Mouse (Mus musculus) lung, embryonic 15.5 days (tissue): Measurements from ENCODE around the gene Zbtb8os. TPM values are rescaled to one million over a fixed set of nuclear protein-coding genes. Genes with fewer than 3 reads are reported as not detected.
A peak's percentile ranks its signal among the peaks of the same experiment; 100 is the strongest.

Experiments used
- ATAC-seq: fragments of 200-750 bp; cut with Nextera tagmentation; 2 replicates; pipeline ENCODE4 v1.8.0; 2017; ENCODE audit warnings: moderate number of reproducible peaks, borderline replicate concordance; ENCODE audit not compliant: low FRiP score, low TSS enrichment; ENCODE audit errors: extremely low read depth
- H3K27ac ChIP-seq: fragments of 300-500 bp; sonication (generic); 2 replicates; pipeline ENCODE4 v1.5.1; 2015; ENCODE audit warnings: moderate library complexity, mild to moderate bottlenecking, inconsistent platforms
- H3K27me3 ChIP-seq: fragments of 300-500 bp; sonication (generic); 2 replicates; pipeline ENCODE4 v1.6.1; 2015; ENCODE audit warnings: inconsistent platforms
- H3K36me3 ChIP-seq: fragments of 300-500 bp; sonication (generic); 2 replicates; pipeline ENCODE4 v1.6.1; 2015; ENCODE audit warnings: inconsistent platforms
- H3K4me1 ChIP-seq: fragments of 300-500 bp; sonication (generic); 2 replicates; pipeline ENCODE4 v1.6.1; 2015; ENCODE audit warnings: inconsistent platforms
- H3K4me2 ChIP-seq: fragments of 300-500 bp; sonication (generic); 2 replicates; pipeline ENCODE4 v1.6.1; 2015; ENCODE audit warnings: inconsistent platforms, mild to moderate bottlenecking, moderate library complexity
- H3K4me3 ChIP-seq: fragments of 300-500 bp; sonication (generic); 2 replicates; pipeline ENCODE4 v1.5.1; 2015; ENCODE audit warnings: mild to moderate bottlenecking, inconsistent platforms
- H3K9ac ChIP-seq: fragments of 300-500 bp; sonication (generic); 2 replicates; pipeline ENCODE4 v1.6.1; 2015; ENCODE audit warnings: inconsistent platforms
- H3K9me3 ChIP-seq: fragments of 300-500 bp; sonication (generic); 2 replicates; pipeline ENCODE4 v1.6.1; 2016; ENCODE audit warnings: inconsistent platforms
- WGBS: fragments of 180-500 bp; shearing (Covaris S2); methylation state at CpG from one replicate; pipeline ENCODE4 v1.1.7; 2015; 5-methylcytosine and 5-hydroxymethylcytosine counted together
- polyA plus RNA-seq: library from polyadenylated mRNA; unstranded; fragments of >200 nt; fragmentation: Nextera tagmentation; extraction: Ambion mirVana; gene quantifications from 2 replicates; pipeline ENCODE4 v1.2.1, GENCODE M21; 2015

Zbtb8os gene
- polyA plus RNA-seq, 1 experiment from 2014 or later = 44.0 TPM

DNA sequence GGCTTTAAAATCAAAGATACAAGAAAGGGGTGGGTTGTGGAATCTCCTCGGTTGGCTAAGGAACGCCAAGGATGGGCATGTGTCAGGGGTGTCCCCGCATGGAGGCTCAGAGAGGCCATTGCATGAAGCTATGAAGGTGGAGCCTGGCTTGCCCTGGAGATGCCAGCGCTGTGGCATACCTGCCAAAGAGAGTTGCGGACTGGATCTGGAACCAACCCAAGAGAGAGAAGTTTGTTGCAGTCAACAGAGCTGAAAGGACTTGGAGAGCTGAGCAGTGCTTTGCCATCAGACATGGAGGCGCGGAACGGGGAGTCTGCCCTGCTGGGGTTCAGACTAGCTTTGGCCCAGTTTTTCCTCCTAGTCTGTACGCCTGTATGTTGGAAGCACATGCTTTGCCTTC is 28.0 kb downstream of the Zbtb8os start:
- Histone ChIP-seq H3K9me3 (no peaks in the 10 kb centered on the region), H3K9ac (no peak overlapping the region), H3K27ac (no peak overlapping the region), H3K36me3 (peaks cover 23% of the 10 kb centered on the region), H3K4me1 (no peaks in the 10 kb centered on the region), H3K4me3 (no peak overlapping the region), H3K4me2 (no peak overlapping the region), H3K27me3 (no peaks in the 10 kb centered on the region)
- 87% methylated on average over 9 of the region's 9 CpGs for WGBS
- no peak for ATAC-seq

DNA sequence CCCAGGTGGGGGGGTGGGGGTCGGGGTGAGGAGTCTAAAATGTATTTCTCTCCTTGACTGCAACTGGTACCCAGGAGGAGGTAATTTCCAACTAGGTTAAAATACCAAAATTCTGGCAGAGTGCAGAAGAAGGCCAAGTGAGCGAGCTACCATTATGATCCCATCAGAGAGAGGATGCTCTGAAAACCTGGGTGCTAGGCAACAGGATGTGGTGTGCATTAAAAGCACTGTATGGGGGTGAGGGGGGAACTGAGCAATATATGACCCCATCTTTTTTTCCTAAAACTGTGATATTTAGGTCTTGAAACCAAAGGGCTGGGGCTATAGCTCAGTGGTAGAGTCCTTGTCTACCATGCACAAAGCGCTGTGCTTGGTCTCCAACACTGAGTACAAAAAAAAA is 28.9 kb downstream of the Zbtb8os start:
- 86% methylated on average over 3 of the region's 3 CpGs for WGBS
- no peak for ATAC-seq
- Histone ChIP-seq H3K4me3 (no peak overlapping the region), H3K9me3 (no peaks in the 10 kb centered on the region), H3K4me1 (no peaks in the 10 kb centered on the region), H3K4me2 (no peak overlapping the region), H3K27ac (no peak overlapping the region), H3K9ac (no peak overlapping the region), H3K36me3 (peaks cover 20% of the 10 kb centered on the region), H3K27me3 (no peaks in the 10 kb centered on the region)

DNA sequence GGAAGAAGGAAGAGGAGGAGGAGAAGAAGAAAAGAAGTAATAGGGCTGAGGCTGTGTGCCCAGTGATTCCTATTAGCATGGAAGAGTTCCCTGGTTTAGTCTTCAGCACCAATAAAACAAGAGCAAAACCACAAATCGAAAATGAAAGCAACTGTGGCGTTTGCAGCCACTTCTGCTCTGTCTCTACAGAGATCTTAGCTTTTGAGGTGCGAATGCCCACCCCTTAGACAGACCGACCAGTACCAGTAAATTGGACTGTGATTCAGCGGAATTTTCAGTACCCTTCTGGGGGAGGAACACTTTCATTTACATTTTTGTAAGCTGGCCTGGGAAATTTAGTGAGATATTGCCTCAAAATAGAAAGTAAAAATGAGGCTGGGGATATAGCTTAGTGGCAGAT is 29.7 kb downstream of the Zbtb8os start:
- Histone ChIP-seq H3K27ac (no peak overlapping the region), H3K9me3 (no peaks in the 10 kb centered on the region), H3K4me2 (no peak overlapping the region), H3K4me1 (no peaks in the 10 kb centered on the region), H3K9ac (no peak overlapping the region), H3K27me3 (no peaks in the 10 kb centered on the region), H3K36me3 (peaks cover 12% of the 10 kb centered on the region; the same call in 1 of the 2 replicates), H3K4me3 (no peak overlapping the region)
- ATAC-seq = no peak
- 83% methylated on average over 5 of the region's 5 CpGs for WGBS

DNA sequence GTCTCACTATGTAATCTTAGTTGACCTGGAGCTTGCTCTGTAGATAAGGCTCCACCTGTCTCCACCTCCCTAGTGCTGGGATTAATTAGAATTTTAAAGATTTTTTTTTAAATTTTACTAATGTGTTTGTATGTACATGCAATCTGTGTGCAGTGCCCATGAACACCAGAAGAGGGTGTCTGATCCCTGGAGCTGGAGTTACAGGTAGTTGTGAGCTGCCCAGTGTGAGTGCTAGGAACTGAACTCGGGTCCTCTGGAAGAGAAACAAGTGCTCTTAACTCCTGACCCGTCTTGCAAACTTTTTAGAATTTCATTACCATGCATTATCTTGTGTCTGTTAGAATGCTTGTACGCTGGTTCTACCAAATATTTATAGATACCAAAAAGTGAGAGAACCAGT is 35.9 kb downstream of the Zbtb8os start:
- Histone ChIP-seq H3K27ac (no peak overlapping the region), H3K9me3 (no peaks in the 10 kb centered on the region), H3K36me3 (0 out of 2 replicates have a peak, but pooled peaks cover 9% of the 10 kb centered on the region), H3K4me1 (peaks cover 11% of the 10 kb centered on the region), H3K4me3 (no peak overlapping the region), H3K9ac (no peak overlapping the region), H3K4me2 (no peak overlapping the region), H3K27me3 (no peaks in the 10 kb centered on the region)
- 87% methylated on average over 3 of the region's 3 CpGs for WGBS
- no peak for ATAC-seq

DNA sequence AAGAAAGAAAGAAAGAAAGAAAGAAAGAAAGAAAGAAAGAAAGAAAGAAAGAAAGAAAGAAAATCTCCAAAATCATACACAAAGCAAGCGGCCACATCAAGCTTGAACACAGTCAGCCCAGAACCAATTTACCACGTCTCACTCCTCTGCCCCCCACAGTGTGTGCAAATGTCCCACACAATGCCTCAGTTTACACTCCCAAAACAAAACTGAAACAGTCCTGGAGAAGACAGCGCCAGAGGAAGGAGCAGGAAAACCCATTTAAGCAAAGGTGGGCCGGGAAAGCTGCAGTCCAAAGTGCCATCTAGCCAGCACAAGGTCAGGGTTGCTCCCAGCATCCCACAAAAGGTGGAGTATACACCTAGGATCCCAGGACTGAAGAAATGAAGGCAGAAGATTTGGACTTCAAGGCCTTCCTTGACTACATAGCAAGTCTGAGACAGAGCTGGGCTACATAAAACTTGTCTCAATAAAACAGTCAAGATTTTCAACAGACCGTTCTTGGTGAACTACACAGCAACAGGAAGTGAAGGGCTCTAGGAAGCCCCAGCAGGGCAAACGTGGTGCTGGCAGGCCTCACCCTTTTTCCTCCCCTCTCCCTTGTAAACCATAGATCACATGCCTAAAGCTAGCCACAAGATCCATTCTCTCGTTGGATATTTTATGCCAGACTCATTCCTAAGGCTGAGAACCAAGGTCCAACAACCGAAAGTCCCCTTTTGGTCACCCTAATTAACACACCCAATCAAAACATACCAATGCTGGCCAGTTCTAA is 37.9 kb downstream of the Zbtb8os start:
- WGBS = 53% methylated on average over 8 of the region's 8 CpGs
- H3K4me2 ChIP-seq = no peak overlapping the region
- no peak overlapping the region for H3K9ac ChIP-seq
- H3K27ac ChIP-seq = no peak overlapping the region
- no peaks in the 10 kb centered on the region for H3K9me3 ChIP-seq
- no peak for ATAC-seq
- H3K4me1 ChIP-seq = peaks cover 15% of the 10 kb centered on the region
- no peak overlapping the region for H3K4me3 ChIP-seq
- 0 out of 2 replicates have a peak, but pooled peaks cover 5% of the 10 kb centered on the region for H3K36me3 ChIP-seq
- no peaks in the 10 kb centered on the region for H3K27me3 ChIP-seq

DNA sequence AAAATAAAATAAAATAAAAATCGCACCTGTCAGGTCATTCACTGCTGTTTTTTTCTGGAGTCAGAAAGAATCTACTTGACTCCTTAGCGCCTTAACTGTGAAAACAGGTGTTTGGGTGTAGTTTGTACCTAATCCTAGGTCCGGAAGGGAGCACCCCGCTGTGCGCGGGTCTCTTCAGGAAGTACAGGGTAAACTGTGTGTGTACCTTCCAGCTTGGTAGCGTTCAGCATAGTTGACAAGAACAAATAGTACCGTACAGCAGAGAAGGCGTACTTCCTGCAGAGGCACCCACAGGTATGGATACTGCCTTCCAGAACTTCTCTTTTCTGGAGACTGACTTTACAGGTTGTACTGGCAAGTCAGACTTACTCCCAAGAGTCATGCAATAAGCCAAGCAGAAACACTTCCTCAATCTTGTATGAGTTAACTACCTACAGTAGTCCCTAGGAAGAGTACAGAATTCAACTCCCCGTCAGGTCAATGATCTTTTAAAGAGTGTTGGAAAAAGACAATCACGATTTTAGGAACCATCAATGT is 38.8 kb downstream of the Zbtb8os start:
- Histone ChIP-seq H3K4me3 (no peak overlapping the region), H3K9ac (no peak overlapping the region), H3K27ac (no peak overlapping the region), H3K27me3 (no peaks in the 10 kb centered on the region), H3K9me3 (no peaks in the 10 kb centered on the region), H3K4me1 (peaks cover 15% of the 10 kb centered on the region), H3K36me3 (no peaks in the 10 kb centered on the region), H3K4me2 (no peak overlapping the region)
- ATAC-seq = no peak
- WGBS = 51% methylated on average over 11 of the region's 11 CpGs

DNA sequence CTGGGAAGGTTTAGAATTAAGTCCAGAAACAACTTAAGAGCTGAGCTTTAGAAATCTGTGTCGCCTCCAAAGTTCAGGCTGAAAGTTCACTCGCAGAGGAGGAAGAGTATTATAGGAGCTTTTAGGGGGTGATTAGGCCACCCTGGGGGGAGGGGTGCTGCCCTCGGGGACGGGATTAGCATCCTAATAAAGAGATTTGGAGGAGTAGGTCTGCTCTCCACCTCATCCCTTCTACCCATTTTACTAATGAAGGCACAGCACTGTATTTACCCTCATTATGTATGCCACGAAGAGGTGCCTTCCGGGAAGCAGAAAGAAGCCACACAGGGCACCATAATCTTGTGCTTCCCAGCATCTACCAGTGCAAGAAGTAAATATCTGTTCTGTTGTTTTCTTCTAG is 39.5 kb downstream of the Zbtb8os start:
- WGBS = 52% methylated on average over 6 of the region's 6 CpGs

DNA sequence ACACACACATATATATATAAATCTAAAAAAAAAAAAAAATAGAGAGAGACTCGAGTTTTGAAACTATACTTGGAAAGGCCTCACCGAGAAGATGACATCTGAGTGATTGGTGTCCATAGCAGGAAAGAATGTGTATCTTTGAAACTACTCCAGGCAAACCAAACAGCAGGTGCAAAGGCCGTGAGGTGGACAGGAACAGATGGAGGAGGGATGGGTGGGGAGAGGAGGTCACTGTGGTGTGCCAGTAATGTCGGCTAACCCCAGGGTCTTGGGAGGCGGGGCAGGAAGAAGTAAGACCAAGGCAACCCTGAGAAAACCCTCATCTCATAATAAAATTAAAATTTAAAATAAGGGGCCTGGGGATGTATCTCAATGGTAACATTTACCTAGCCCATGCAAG is 40.3 kb downstream of the Zbtb8os start:
- 64% methylated on average over 5 of the region's 5 CpGs for WGBS

More for the DNA sequence above, 39.5 kb downstream of the Zbtb8os start:
- H3K36me3 ChIP-seq = no peaks in the 10 kb centered on the region
- H3K9ac ChIP-seq = no peak overlapping the region
- peaks cover 15% of the 10 kb centered on the region for H3K4me1 ChIP-seq
- no peaks in the 10 kb centered on the region for H3K27me3 ChIP-seq
- H3K9me3 ChIP-seq = no peaks in the 10 kb centered on the region
- H3K27ac ChIP-seq = no peak overlapping the region
- no peak overlapping the region for H3K4me3 ChIP-seq
- no peak overlapping the region for H3K4me2 ChIP-seq
- no peak for ATAC-seq

DNA sequence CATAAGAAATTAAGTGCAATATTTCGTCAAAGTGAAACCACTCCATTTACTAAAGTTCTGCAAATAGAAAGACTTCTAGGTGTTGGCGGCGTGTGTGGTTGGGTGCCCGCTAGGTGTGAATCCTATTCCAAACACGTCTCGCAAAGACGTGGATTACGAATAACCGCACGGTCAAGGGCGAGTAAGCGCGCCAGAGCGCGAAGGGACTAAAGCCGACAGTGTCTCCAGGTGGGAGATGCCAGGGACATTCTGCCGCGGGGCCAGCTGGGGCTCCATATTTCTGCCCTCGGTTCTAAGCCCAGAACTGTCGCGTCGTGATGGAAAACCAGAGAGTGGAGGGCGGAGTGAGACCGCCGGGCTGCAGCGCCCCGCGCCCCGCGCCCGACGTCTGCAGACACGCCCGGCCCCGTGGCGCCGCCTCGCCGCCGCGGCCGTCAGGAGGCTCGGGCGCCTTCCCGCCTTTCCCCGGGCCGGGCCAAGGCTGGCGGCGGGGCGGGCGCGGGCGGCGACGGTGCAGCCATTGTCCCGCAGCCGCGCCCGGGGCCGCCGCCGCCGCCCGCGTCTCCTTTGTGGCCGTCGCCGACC is 41.6 kb downstream of the Zbtb8os start:
- Histone ChIP-seq H3K27me3 (no peaks in the 10 kb centered on the region), H3K4me2 (peak overlapping the region; percentile 85), H3K4me1 (peaks cover 15% of the 10 kb centered on the region), H3K4me3 (peak overlapping the region; percentile 92), H3K9me3 (no peaks in the 10 kb centered on the region), H3K27ac (peak overlapping the region; percentile 94), H3K36me3 (no peaks in the 10 kb centered on the region), H3K9ac (peak overlapping the region; percentile 89)
- WGBS = under 1% methylated on average over 65 of the region's 68 CpGs
- peak; percentile 71 for ATAC-seq

More for the DNA sequence above, 40.3 kb downstream of the Zbtb8os start:
- no peaks in the 10 kb centered on the region for H3K9me3 ChIP-seq
- H3K4me2 ChIP-seq = peak overlapping the region; percentile 85; the same call in 1 of the 2 replicates
- H3K27me3 ChIP-seq = no peaks in the 10 kb centered on the region
- H3K27ac ChIP-seq = no peak overlapping the region
- H3K4me1 ChIP-seq = peaks cover 15% of the 10 kb centered on the region
- H3K4me3 ChIP-seq = no peak overlapping the region
- H3K36me3 ChIP-seq = no peaks in the 10 kb centered on the region
- no peak overlapping the region for H3K9ac ChIP-seq
- no peak for ATAC-seq

DNA sequence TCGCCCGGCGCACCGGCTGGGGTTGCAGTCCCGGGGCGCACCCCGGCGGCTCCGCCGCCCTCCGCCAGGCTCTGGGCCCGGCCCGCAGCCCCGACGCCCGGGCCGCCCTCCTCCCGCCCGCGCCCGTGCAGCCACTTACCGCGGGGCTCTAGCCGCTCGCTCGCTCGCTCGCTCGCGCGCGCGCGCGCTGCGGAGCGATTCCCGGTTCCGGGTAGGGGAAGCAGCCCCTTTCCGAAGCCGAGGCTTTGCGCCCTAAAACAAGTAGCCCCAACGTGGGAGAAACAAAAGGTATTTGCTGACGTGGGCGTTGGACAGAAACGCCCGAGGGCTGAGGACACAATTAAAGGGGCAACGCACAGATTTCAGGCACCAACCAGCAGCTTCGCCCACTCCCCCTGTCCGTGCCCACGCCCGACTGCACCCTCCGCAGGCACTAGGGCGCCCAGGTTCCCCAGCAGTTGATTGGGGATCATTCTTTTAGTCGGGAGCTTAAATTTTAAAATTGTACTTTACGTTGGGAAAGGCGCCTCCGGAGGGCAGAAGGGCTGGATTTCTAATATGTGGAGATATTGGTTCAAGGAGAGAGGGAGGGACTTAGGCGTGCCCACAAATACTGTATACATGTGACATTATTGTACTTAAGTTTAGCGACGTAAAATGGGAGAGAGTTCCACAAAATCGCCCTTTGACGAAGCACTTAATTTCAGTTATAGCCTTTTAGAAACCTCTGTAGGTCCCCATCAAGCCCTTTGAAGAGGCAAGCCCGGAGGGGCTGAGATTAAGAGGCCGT is 42.3 kb downstream of the Zbtb8os start, which contains the start of gene Zbtb8a:
Zbtb8a (minus strand) TSS at position 516 of the 790 bp plus-strand sequence.
- no peaks in the 10 kb centered on the region for H3K9me3 ChIP-seq
- no peaks in the 10 kb centered on the region for H3K36me3 ChIP-seq
- H3K4me2 ChIP-seq = peak within 1 kb of the TSS; percentile 85
- peak within 1 kb of the TSS; percentile 89 for H3K9ac ChIP-seq
- no peaks in the 10 kb centered on the region for H3K27me3 ChIP-seq
- H3K4me3 ChIP-seq = peak within 1 kb of the TSS; percentile 92
- peak; percentile 80 for ATAC-seq
- peaks cover 15% of the 10 kb centered on the region for H3K4me1 ChIP-seq
- H3K27ac ChIP-seq = peak within 1 kb of the TSS; percentile 94
- 1% methylated on average over 65 of the region's 65 CpGs for WGBS

DNA sequence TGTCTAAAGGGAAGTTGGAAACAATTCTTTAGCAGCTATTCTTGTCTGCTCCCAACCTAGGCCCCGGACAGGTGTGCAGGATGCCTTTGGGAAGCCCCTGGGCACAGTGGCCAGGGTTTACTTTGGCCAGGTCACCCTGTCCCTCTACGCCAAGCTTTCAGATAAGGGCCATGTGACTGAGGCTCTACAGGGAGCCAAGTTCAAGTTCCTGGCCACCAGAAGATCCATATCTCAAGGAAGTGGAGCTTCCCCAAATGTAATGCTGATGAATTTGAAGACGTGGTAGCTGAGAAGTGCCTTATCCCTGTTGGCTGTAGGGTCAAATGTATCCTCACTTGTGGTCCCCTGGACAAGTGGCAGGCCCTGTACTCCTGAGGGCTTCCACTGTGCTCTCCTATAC is 44.3 kb downstream of the Zbtb8os start:
- no peak overlapping the region for H3K4me2 ChIP-seq
- no peak for ATAC-seq
- peaks cover 22% of the 10 kb centered on the region for H3K4me1 ChIP-seq
- H3K36me3 ChIP-seq = no peaks in the 10 kb centered on the region
- H3K4me3 ChIP-seq = no peak overlapping the region
- H3K27me3 ChIP-seq = no peaks in the 10 kb centered on the region
- H3K9me3 ChIP-seq = no peaks in the 10 kb centered on the region
- no peak overlapping the region for H3K27ac ChIP-seq
- 69% methylated on average over 3 of the region's 3 CpGs for WGBS
- no peak overlapping the region for H3K9ac ChIP-seq
